Mouse (Mus musculus) brown adipose tissue, adult 24 weeks (tissue): ENCODE data around the gene Nrg3. TPM values are rescaled to one million over a fixed set of nuclear protein-coding genes. Genes with fewer than 3 reads are reported as not detected.
"Not testable (repeated sequence)": the region's sequence is repeated elsewhere in the genome, so short reads cannot be mapped to it uniquely, and the experiment has no call there.

Experiments
- H3K27ac ChIP-seq: fragments of 200-500 bp; replicated peaks from 2 replicates; pipeline ENCODE4 v1.5.1; 2012; ENCODE audit warnings: low read depth, mild to moderate bottlenecking, low read length
- H3K4me1 ChIP-seq: fragments of 200-500 bp; 2 replicates; pipeline ENCODE4 v1.6.1; 2012; ENCODE audit warnings: low read length, mixed read lengths; ENCODE audit not compliant: control insufficient read depth, insufficient read depth, insufficient read length
- H3K4me3 ChIP-seq: fragments of 200-500 bp; 2 replicates; pipeline ENCODE4 v1.5.1; 2012; ENCODE audit warnings: low read depth, mild to moderate bottlenecking, low read length, moderate library complexity; ENCODE audit not compliant: insufficient read depth
- polyA plus RNA-seq: library from polyadenylated mRNA; stranded (reverse); fragments of >200 nt; gene quantifications from 2 replicates; pipeline ENCODE4 v1.2.4, GENCODE M21; 2012; ENCODE audit not compliant: missing spikeins, insufficient read depth, insufficient read length

The Nrg3 gene
- polyA plus RNA-seq, 1 experiment = not detected

DNA sequence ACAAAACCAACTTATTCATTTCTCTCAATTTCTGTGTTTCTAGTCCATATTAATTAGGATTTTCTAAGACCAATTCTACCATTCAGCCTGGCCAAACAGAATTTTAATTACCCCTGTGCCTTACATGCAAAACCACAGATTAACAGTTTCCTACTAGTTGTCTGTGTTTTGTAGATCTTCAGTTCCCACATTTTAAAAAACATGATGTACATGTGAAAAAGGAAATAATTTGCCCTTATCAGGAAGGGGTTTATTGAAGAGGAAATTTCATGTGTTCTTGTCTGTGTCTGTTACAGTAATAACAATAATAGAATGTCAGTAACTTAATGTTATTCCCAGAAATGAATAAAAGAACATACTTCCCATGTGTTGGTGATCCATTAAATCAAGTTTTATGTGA, 939.4 kb downstream of the Nrg3 start:
- Histone ChIP-seq H3K4me1 (no peaks in the 10 kb centered on the region), H3K4me3 (no peak overlapping the region), H3K27ac (no peak overlapping the region)

DNA sequence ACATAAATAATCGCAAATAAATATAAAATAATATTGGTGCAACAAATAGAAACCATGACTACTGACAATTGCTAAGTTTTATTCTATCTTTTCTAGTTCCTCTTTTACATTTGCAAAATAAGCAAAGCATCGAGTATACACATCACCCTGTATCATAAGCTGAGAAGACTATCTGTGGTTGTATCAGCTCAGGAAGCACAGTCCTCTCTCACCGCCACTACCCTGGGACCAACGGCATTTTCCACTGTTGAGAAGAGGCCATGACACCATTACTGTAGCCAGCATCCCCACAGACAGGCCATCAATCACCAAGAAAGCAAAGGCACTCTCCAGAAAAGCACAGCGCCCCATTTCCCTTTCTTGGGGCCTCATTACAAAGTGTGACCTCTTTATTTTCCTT, 956.7 kb downstream of the Nrg3 start:
- H3K4me1 ChIP-seq = no peaks in the 10 kb centered on the region
- H3K27ac ChIP-seq = no peak overlapping the region
- H3K4me3 ChIP-seq = no peak overlapping the region

DNA sequence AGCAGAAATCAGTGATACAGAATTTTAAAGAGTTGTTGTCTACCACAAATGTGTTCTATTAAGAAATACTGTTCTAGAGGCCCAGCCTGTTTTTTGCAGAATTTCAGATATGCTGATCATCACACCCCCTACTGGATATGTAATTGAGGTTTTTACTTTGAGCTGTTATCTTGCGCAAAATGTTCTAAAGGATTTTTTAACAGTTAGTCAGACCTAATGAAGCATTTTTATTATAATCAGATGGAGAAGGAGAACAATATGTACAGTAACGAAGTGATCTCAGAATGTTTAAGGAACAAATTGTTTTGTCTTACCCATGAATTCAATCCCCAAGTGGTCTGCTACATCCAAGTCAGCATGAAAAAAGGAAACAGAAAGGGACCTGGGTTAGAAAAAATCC, 963.9 kb downstream of the Nrg3 start:
- Histone ChIP-seq H3K27ac (no peak overlapping the region), H3K4me3 (no peak overlapping the region)

DNA sequence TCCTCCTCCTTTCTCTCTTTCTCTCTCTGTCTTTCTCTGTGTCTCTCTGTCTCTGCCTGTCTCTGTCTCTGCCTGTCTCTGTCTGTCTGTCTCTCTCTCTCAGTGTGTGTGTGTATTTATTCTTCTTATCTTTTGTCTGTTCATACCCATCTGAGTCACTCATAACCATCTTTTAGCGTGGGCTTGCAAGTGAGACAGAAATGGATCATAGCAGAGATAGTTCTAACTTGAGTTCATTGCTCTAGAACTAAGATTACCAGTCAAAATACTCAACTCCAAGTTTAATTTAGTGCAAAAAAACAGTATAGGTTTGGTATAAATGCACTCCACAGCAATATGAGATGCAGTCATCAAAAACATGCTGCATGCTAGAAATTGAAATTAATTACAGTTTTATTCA, 977.9 kb downstream of the Nrg3 start:
- no peak overlapping the region for H3K27ac ChIP-seq
- H3K4me1 ChIP-seq = no peaks in the 10 kb centered on the region

More for the DNA sequence above, 963.9 kb downstream of the Nrg3 start:
- no peaks in the 10 kb centered on the region for H3K4me1 ChIP-seq

DNA sequence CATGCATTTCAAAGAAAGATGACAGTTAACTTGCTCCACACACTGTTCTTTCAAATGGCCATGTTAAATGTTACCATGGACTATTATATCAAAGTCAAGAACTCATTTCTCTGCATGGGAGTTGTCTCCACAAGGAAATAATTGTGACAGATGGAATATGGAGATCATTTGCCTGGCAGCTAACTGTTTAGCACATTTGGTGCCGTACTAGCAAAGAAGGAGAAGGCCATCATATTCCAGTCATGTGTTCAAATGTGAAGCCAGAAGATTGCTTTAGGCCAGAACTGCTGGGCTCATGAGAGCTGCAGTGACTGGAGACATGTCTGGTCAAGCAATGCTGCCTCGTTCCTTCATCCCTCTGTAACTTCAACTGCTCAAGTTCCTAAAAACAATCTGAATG, 1025.8 kb downstream of the Nrg3 start:
- Histone ChIP-seq H3K4me3 (no peak overlapping the region), H3K27ac (no peak overlapping the region), H3K4me1 (no peaks in the 10 kb centered on the region)

More for the DNA sequence above, 977.9 kb downstream of the Nrg3 start:
- no peak overlapping the region for H3K4me3 ChIP-seq

DNA sequence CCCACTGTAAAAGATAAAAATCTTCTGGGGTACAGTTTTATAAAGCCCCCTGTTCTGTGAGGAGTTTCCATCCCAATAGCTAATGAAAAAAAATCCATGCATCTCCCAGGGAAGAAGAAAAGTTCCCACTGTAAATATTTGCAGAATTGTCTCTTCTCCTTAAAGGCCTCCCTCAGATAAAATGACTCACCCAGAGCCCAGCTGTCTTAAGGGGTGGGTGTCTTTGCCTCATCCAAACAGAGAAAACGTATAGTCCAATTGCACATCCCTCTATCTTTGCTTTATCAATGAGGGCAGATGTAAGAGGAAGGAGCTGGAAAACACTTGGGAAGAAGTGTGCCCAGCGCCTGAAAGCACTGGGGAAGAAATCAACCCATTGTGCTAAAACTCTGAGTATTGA, 1028.1 kb downstream of the Nrg3 start:
- no peak overlapping the region for H3K4me3 ChIP-seq
- H3K4me1 ChIP-seq = no peaks in the 10 kb centered on the region
- H3K27ac ChIP-seq = no peak overlapping the region

DNA sequence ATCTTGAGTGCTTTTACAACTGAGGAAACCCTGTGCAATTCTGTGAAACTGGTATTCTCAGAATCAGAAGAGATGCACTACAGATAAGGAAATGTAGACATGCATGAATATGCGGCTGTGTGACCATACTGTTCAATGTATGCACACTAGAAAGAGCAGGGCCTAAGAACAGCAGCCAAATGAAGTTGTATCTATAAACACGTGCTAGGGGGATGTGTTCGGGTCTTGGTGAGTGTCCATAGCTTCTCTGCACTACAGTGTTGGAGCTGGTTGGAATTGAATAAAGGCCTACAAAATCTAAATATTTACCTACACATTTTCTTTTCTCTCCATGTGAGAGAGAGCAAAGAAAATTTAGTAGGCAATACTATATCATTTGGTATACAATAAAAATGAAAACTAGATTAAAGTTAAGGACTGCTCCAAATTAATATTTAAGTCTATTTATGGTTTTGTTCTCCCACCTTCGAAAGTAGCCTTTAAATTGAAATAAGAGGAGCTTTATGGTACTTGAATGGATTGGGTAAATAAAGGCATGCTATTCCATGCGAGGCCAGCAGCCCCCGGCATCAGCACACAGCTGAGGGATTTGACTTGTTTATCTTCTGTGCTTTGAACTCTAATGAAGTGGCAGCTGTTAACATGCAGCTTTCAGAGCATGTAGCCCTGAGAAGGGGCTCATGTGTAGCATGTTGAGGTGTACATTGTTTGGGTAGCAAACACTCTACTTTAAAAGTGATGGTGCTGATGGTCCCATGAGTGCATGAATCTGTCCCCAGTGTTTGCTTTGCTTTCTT, 1038.9 kb downstream of the Nrg3 start:
- Histone ChIP-seq H3K27ac (no peak overlapping the region), H3K4me1 (no peaks in the 10 kb centered on the region), H3K4me3 (no peak overlapping the region)

DNA sequence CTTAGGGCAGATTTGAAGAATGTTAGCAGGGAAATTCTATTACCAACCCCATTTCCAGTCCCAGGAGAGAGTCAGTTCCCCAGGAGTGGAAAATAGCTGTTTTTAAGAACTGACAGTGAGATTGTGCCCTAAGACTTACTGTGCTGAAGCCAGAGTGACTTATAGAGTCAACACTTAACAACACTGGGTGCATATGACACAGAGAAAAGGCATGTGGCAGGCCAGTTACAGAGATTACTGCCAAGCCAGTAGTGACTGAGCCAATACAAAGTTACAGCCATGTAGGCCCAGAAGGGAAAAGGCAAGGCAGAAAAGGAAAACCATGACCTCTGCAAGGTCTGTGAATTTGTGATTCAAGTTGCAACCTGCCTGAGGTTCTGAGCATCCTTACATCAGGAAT, 1098.2 kb downstream of the Nrg3 start:
- Histone ChIP-seq H3K4me1 (no peaks in the 10 kb centered on the region), H3K27ac (no peak overlapping the region), H3K4me3 (no peak overlapping the region)

DNA sequence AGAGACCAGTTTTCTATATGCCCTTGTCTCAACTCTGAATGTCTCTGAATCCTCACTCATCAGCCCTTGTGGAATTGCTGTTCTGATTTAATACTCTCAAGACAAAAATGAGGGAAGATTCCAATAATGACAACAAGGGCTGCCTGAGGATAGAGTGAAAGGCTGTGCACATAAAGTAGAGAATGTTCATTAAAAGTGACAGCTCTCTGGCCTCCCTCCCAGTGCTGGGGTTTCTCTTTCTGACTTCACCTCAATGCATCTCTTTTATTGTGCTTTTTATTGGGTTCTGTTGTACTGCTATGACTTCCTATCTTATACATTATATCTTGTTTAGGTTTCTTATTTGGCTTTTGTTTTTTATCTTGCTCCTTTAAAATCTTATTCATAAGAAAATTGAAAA, 1131.9 kb downstream of the Nrg3 start:
- Histone ChIP-seq H3K27ac (no peak overlapping the region), H3K4me3 (no peak overlapping the region), H3K4me1 (no peaks in the 10 kb centered on the region)

DNA sequence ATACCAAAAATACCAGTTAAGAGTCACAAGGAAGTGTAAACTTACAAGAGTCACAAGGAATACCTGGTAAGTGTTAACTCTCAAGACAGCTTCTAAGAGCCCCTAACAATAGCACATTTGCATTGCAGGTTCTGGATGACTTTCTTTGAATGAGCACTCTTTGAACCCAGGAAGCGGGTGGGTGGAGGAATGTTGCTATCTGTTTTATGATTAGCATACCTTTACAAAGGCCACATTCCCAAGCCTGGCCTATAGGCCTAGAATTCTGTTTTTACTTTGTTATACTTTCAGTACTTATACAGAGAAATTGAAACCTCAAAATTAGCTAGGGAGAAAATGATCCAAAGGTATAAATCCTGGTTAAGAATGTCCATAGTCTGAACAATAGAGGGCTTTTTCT, 1150.0 kb downstream of the Nrg3 start:
- H3K27ac ChIP-seq, H3K4me1 ChIP-seq, H3K4me3 ChIP-seq: not testable (repeated sequence)

DNA sequence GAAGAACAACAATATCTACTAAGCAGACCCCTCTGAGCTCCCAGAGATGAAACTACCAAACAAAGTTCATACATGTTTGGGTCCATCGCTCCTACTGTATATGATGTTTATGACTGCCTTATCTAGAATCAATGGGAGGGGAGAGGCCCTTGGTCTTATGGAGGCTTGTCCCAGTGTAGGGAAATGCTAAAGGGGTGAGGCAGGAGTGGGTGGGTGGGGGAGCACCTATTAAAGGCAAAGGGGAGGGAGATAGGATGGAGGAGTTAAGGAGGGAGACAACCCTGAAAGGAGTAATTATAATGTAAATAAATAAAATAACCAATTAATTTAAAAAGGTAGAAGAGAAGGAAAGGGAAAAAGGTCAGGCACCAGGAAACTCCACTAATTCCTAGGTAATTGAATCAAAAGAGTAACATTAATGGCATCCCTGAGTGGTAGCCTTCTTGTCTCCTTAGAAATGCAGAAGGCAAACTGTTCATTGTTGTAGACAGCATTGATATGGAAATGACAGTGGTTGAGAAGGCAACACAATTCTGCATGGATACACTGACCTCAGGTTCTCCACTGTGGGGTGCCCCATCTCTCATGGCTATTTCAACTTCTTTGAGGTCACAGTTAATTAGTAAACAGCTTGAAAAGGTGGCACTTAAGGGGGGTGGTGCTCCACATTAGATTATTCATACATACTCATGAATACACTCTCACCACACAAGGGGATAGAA, 1152.1 kb downstream of the Nrg3 start:
- Histone ChIP-seq H3K4me3 (no peak overlapping the region), H3K27ac (no peak overlapping the region)

More for the DNA sequence above, 1152.1 kb downstream of the Nrg3 start:
- H3K4me1 ChIP-seq = no peaks in the 10 kb centered on the region
